Mouse (Mus musculus) megakaryocyte, adult 5-6 weeks (primary cell): ENCODE measurements at regions not wholly inside any gene's neighbourhood (a gene's known extent, or its start where the extent isn't known, plus 50 kb on each side); places are given as distances from the start of the nearest gene placed in this dataset.

Source experiments
- ATAC-seq: 2 replicates; pipeline ENCODE4 v1.8.0; 2016; ENCODE audit warnings: mild to moderate bottlenecking, inconsistent platforms; ENCODE audit not compliant: poor library complexity, severe bottlenecking

GRCm38 (mm10) chr1:142838663-142839062 lies 801.8 kb upstream of the B3galt2 start:
- no peak for ATAC-seq

- peak; percentile 89 for ATAC-seq
Measured at GRCm38 (mm10) chr1:142867024-142867700, 773.3 kb upstream of the B3galt2 start.

- ATAC-seq, result no peak
Measured at GRCm38 (mm10) chr1:142891842-142892241, 748.6 kb upstream of the B3galt2 start.

GRCm38 (mm10) chr1:142893156-142893555 lies 747.3 kb upstream of the B3galt2 start:
- ATAC-seq, result no peak

GRCm38 (mm10) chr1:142894145-142894544 lies 746.3 kb upstream of the B3galt2 start:
- ATAC-seq, result peak; percentile 94

- ATAC-seq, result no peak
Measured at GRCm38 (mm10) chr1:142895081-142895480, 745.4 kb upstream of the B3galt2 start.

GRCm38 (mm10) chr1:142909907-142910306 lies 730.6 kb upstream of the B3galt2 start:
- ATAC-seq, result no peak

GRCm38 (mm10) chr1:142956686-142957085 lies 683.8 kb upstream of the B3galt2 start:
- no peak for ATAC-seq

- no peak for ATAC-seq
Measured at GRCm38 (mm10) chr1:142971475-142971874, 669.0 kb upstream of the B3galt2 start.

- ATAC-seq, result no peak
Measured at GRCm38 (mm10) chr1:142973387-142973786, 667.1 kb upstream of the B3galt2 start.

- ATAC-seq, result no peak
Measured at GRCm38 (mm10) chr1:142982994-142983393, 657.5 kb upstream of the B3galt2 start.

GRCm38 (mm10) chr1:142983641-142984040 lies 656.8 kb upstream of the B3galt2 start:
- ATAC-seq, result no peak

- no peak for ATAC-seq
Measured at GRCm38 (mm10) chr1:142985516-142985915, 654.9 kb upstream of the B3galt2 start.

- ATAC-seq, result peak; percentile 88
Measured at GRCm38 (mm10) chr1:143000216-143000615, 640.2 kb upstream of the B3galt2 start.

GRCm38 (mm10) chr1:143001112-143001511 lies 639.4 kb upstream of the B3galt2 start:
- ATAC-seq, result peak; percentile 71

GRCm38 (mm10) chr1:143006045-143006444 lies 634.4 kb upstream of the B3galt2 start:
- ATAC-seq, result no peak

- no peak for ATAC-seq
Measured at GRCm38 (mm10) chr1:143019982-143020381, 620.5 kb upstream of the B3galt2 start.

GRCm38 (mm10) chr1:143053161-143053560 lies 587.3 kb upstream of the B3galt2 start:
- no peak for ATAC-seq

GRCm38 (mm10) chr1:143053599-143053998 lies 586.9 kb upstream of the B3galt2 start:
- no peak for ATAC-seq

GRCm38 (mm10) chr1:143054451-143055024 lies 585.9 kb upstream of the B3galt2 start:
- ATAC-seq, result no peak

GRCm38 (mm10) chr1:143060698-143061576 lies 579.5 kb upstream of the B3galt2 start:
- no peak for ATAC-seq

GRCm38 (mm10) chr1:143065493-143065892 lies 575.0 kb upstream of the B3galt2 start:
- ATAC-seq, result peak; percentile 56; the same call in 1 of the 2 replicates
